Mouse (Mus musculus) telencephalon, adult 2 months (tissue): ENCODE measurements at regions not wholly inside any gene's neighbourhood (a gene's known extent, or its start where the extent isn't known, plus 50 kb on each side); places are given as distances from the start of the nearest gene placed in this dataset.
A peak's percentile ranks its signal among the peaks of the same experiment; 100 is the strongest.

Experiments used
- DNase-seq: peaks from one replicate; pipeline ENCODE4 v3.0.0-alpha.2; 2011; ENCODE audit warnings: low read depth, low spot score

DNA sequence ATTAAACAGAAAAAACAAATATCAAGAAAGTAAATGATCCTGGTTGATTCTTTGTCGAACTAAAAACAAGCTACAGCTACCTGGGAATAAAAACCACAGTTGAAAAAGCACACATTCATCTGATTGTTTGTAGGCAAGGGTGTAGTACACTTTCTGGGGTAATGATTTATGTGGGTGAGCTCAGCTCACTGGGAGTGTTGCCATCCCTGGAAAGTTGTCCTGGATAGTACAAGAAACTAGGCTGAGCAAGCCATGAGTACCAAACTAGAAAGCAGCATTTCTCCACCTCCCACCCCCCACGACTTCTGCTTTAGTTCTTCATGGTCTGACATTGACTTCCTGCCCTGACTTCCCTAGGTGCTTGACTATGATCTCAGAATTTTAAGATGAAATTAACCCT, 967.6 kb downstream of the Plod2 start:
- DNase-seq, result peak; percentile 13

DNA sequence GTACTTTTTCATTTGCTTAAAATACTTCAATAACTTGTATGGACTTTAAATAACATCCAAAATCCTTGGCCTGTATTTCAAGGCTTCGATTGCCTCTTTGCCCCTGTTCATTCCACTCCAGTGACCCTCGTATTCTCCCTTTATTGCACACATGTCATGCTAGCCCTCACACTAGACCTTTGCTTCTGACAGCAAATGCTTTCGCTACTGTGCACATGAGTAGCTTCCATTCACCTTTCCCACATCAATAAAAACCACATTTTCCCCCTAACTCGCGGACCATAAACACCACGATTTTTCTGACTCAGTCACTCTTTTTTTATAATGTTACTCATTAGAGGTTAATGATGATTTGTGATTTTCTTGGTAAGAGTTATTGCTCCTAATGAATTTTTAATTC, 982.0 kb downstream of the Plod2 start:
- no peak for DNase-seq

DNA sequence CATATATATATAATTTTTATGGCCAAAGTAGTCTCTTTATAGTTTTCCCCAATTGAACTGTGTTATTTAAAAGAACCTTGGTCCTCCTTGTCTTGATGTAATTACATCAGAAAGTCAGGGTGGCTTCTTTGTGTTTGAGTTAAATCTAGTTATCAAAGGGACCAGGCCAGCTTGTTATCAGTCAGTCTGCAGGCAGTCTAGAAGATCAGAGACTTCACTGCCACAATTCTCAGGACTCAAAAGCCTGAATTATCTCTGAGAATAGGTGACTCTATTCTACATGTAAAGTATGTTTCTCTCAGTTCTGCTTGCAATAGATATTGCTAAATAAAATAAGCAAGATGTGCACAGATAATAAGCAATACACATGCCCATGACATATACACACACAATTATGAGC, 983.1 kb downstream of the Plod2 start:
- no peak for DNase-seq

DNA sequence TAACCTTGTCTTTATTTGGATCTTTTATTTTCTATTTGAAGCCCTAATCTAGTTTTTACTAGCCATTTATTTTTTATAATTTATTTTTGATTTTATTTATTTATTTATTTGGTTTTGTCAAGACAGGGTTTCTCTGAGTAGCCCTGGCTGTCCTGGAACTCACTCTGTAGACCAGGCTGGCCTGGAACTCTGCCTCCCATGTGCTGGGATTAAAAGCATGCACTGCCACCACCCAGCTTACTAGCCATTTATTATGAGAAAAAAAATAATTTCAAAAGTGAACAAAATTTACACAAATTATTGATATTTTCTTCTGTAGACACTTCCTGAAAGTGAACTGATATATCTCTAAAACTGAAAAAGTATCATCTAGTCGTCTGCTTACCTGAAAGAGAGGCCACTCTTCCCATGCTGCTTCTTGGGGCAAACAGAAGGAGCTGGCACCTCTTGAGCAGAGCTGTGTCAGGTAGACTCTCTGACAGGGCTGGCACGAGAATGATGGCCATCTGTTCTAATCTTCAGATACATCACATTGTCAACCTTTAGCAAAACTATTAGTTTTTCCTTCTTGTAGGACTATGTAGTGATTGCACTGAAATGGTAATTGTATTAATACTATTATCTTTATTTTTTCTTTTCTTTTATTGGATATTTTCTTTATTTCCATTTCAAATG, 988.8 kb downstream of the Plod2 start:
- no peak for DNase-seq
